Mouse (Mus musculus): ENCODE measurements around the gene Fbxo39. TPM values are rescaled to one million over a fixed set of nuclear protein-coding genes. Genes with fewer than 3 reads are reported as not detected.

The Fbxo39 gene
- polyA plus RNA-seq, 1 experiment from 2014 or later: not detected

DNA sequence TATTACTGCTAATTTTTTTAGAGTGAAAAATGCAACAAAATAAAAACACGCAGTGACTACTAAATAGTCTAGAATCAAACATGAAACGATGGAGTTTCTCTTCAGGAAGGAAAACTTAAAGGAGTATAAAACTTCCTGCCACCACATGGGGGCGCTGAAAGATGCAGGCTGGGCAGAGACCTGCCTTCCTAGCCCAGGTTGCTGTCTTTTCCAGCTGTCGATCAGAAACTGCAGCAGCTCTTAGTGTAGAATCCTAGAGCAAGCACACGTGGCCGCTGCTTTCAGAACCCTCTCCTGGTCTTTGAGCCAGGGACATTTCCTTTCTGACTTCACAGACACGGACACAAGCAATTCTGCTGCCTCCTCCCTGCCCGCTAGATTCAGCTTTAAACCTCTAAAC, 29.7 kb downstream of the Fbxo39 start:
- Histone ChIP-seq H3K4me2 (replicated peaks; ENCODE audit: low read depth, low read length) (no peak overlapping the region), H3K4me1 (ENCODE audit: control insufficient read depth, insufficient read depth, low read length) (0 out of 2 replicates have a peak, but pooled peaks cover 5% of the 10 kb centered on the region), H3K27me3 (ENCODE audit: control insufficient read depth, insufficient read depth, low read length) (no peaks in the 10 kb centered on the region), H3K9ac (replicated peaks; ENCODE audit: low read depth, low read length) (no peak overlapping the region), H3K4me3 (ENCODE audit: low read depth, low read length) (no peak overlapping the region), H3K27ac (ENCODE audit: low read length) (no peak overlapping the region), H3K9me3 (ENCODE audit: control insufficient read depth, low read depth, low read length) (no peaks in the 10 kb centered on the region), H3K36me3 (ENCODE audit: control insufficient read depth, insufficient read depth, low read length) (no peaks in the 10 kb centered on the region)
- WGBS: 19% methylated on average over 8 of the region's 8 CpGs
- no peak for ATAC-seq (ENCODE audit: insufficient number of reproducible peaks, insufficient read depth, low FRiP score, low read depth)

DNA sequence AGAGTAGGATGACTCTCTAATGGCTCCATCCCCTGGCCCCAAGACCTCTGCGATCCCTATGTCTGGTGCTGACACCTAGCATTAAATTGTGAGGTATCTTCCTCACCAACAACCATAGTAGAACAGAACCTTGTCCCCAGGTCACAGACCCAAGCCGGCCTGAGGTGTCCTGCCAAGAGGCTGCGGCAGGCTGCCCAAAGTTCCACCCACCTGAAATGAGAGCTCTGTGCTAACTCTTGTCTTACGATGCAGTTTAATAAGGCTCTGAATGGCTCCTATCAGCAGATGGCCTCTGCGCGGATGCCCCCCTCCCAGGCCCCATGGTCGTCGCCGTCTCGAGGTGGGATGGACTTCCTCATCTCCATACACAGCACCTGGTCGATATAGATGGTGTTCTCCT, 30.2 kb downstream of the Fbxo39 start:
- Histone ChIP-seq H3K36me3 (ENCODE audit: control insufficient read depth, insufficient read depth, low read length) (no peaks in the 10 kb centered on the region), H3K27ac (ENCODE audit: low read length) (no peak overlapping the region), H3K4me3 (ENCODE audit: low read depth, low read length) (no peak overlapping the region), H3K4me2 (replicated peaks; ENCODE audit: low read depth, low read length) (no peak overlapping the region), H3K9ac (replicated peaks; ENCODE audit: low read depth, low read length) (no peak overlapping the region), H3K9me3 (ENCODE audit: control insufficient read depth, low read depth, low read length) (no peaks in the 10 kb centered on the region), H3K4me1 (ENCODE audit: control insufficient read depth, insufficient read depth, low read length) (0 out of 2 replicates have a peak, but pooled peaks cover 7% of the 10 kb centered on the region), H3K27me3 (ENCODE audit: control insufficient read depth, insufficient read depth, low read length) (no peaks in the 10 kb centered on the region)
- WGBS: 88% methylated on average over 11 of the region's 11 CpGs
- ATAC-seq (ENCODE audit: insufficient number of reproducible peaks, insufficient read depth, low FRiP score, low read depth): no peak

DNA sequence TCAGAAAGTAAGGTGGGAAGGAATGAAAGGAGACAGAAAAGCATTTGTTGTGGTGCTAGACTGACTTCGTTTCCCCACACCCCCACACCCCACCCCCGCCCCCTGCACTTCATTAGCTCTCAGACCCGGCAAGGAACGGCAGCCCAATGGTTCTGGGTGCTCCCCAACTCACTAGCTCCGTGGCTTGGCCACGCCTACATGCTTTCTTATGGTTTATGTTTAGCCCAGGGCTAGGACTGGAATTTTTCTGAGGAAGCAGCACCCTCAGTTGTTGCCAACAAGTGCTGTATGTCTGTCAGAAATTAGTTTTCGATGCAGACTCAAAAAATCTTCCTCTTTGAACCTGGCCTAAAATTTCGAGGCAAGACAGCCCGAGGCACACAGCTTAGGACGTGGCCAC, 34.3 kb downstream of the Fbxo39 start:
- H3K9ac ChIP-seq (replicated peaks; ENCODE audit: low read depth, low read length): no peak overlapping the region
- no peak overlapping the region for H3K4me2 ChIP-seq (replicated peaks; ENCODE audit: low read depth, low read length)
- 0 out of 2 replicates have a peak, but pooled peaks cover 7% of the 10 kb centered on the region for H3K4me1 ChIP-seq (ENCODE audit: control insufficient read depth, insufficient read depth, low read length)
- no peaks in the 10 kb centered on the region for H3K9me3 ChIP-seq (ENCODE audit: control insufficient read depth, low read depth, low read length)
- H3K36me3 ChIP-seq (ENCODE audit: control insufficient read depth, insufficient read depth, low read length): no peaks in the 10 kb centered on the region
- WGBS: 50% methylated on average over 10 of the region's 10 CpGs
- H3K27me3 ChIP-seq (ENCODE audit: control insufficient read depth, insufficient read depth, low read length): no peaks in the 10 kb centered on the region
- ATAC-seq (ENCODE audit: insufficient number of reproducible peaks, insufficient read depth, low FRiP score, low read depth): no peak
- no peak overlapping the region for H3K27ac ChIP-seq (ENCODE audit: low read length)
- no peak overlapping the region for H3K4me3 ChIP-seq (ENCODE audit: low read depth, low read length)

DNA sequence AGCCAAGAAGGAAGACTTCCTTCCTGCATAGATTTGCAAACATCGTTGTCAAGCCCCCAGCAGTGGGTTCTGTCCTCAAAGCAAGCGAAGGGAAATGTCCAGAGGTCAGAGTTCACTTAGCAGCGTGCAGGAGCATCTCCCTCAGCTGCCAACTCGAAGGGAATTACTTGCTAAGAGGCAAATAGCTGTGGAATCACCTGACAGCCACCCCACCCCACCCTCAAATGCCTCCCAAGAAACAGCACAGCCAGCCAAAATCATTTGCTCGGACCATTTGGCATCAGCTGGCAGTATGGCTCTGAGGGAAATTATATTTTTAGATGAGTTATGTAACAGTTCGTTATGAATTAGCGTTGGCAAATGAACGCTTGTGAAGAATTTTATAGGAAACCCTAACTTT, 34.8 kb downstream of the Fbxo39 start:
- H3K36me3 ChIP-seq (ENCODE audit: control insufficient read depth, insufficient read depth, low read length): no peaks in the 10 kb centered on the region
- 0 out of 2 replicates have a peak, but pooled peaks cover 7% of the 10 kb centered on the region for H3K4me1 ChIP-seq (ENCODE audit: control insufficient read depth, insufficient read depth, low read length)
- H3K27ac ChIP-seq (ENCODE audit: low read length): no peak overlapping the region
- no peak overlapping the region for H3K4me3 ChIP-seq (ENCODE audit: low read depth, low read length)
- H3K27me3 ChIP-seq (ENCODE audit: control insufficient read depth, insufficient read depth, low read length): no peaks in the 10 kb centered on the region
- ATAC-seq (ENCODE audit: insufficient number of reproducible peaks, insufficient read depth, low FRiP score, low read depth): no peak
- no peak overlapping the region for H3K9ac ChIP-seq (replicated peaks; ENCODE audit: low read depth, low read length)
- 41% methylated on average over 8 of the region's 8 CpGs for WGBS
- H3K9me3 ChIP-seq (ENCODE audit: control insufficient read depth, low read depth, low read length): no peaks in the 10 kb centered on the region
- no peak overlapping the region for H3K4me2 ChIP-seq (replicated peaks; ENCODE audit: low read depth, low read length)

DNA sequence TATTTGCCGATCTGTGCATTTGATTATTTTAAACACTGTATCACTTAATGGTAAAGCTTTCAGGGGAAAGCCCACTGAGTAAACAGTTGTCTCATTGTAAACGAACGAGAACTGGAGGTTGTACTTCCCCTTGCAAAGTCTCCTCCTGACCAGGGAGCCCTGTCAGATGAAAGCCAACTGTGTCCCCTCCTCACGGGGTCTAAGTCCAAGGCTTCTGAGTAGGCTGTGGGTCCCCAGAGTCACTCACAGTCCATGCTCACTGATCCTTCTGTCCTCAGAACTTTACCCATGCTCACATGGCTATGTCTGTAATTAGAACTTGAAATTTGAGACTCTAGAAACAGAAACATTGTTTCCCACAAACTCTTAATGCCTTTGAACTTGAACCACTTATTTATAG, 35.4 kb downstream of the Fbxo39 start:
- Histone ChIP-seq H3K4me3 (ENCODE audit: low read depth, low read length) (no peak overlapping the region), H3K9ac (replicated peaks; ENCODE audit: low read depth, low read length) (no peak overlapping the region), H3K9me3 (ENCODE audit: control insufficient read depth, low read depth, low read length) (no peaks in the 10 kb centered on the region), H3K4me1 (ENCODE audit: control insufficient read depth, insufficient read depth, low read length) (0 out of 2 replicates have a peak, but pooled peaks cover 7% of the 10 kb centered on the region), H3K27me3 (ENCODE audit: control insufficient read depth, insufficient read depth, low read length) (no peaks in the 10 kb centered on the region), H3K36me3 (ENCODE audit: control insufficient read depth, insufficient read depth, low read length) (no peaks in the 10 kb centered on the region), H3K27ac (ENCODE audit: low read length) (no peak overlapping the region), H3K4me2 (replicated peaks; ENCODE audit: low read depth, low read length) (no peak overlapping the region)
- ATAC-seq (ENCODE audit: insufficient number of reproducible peaks, insufficient read depth, low FRiP score, low read depth): peak; percentile 42; the same call in 1 of the 2 replicates
- WGBS: 27% methylated on average over 4 of the region's 4 CpGs

DNA sequence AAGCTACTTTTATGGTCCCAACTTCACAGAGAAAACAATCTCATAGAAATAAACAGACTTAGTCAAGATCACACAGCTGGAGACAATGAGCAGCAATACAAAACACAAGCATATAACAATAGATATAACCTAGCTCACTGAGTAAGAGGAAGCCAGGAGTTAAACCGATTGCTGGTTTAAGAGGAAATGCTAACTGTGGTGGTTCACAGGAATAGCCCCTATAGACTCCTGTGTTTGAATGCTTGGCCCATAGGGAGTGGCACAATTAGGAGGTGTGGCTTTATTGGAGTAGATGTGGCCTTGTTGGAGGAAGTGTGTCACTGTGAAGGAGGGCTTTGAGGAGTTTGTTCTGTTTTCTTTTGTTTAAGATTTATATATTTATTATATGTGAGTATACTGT, 38.0 kb downstream of the Fbxo39 start:
- no peaks in the 10 kb centered on the region for H3K36me3 ChIP-seq (ENCODE audit: control insufficient read depth, insufficient read depth, low read length)
- H3K27ac ChIP-seq (ENCODE audit: low read length): no peak overlapping the region
- H3K4me1 ChIP-seq (ENCODE audit: control insufficient read depth, insufficient read depth, low read length): 0 out of 2 replicates have a peak, but pooled peaks cover 7% of the 10 kb centered on the region
- WGBS: 78% methylated on average over 1 of the region's 1 CpGs
- H3K27me3 ChIP-seq (ENCODE audit: control insufficient read depth, insufficient read depth, low read length): no peaks in the 10 kb centered on the region
- no peak overlapping the region for H3K4me3 ChIP-seq (ENCODE audit: low read depth, low read length)
- no peaks in the 10 kb centered on the region for H3K9me3 ChIP-seq (ENCODE audit: control insufficient read depth, low read depth, low read length)
- H3K9ac ChIP-seq (replicated peaks; ENCODE audit: low read depth, low read length): no peak overlapping the region
- ATAC-seq (ENCODE audit: insufficient number of reproducible peaks, insufficient read depth, low FRiP score, low read depth): no peak
- H3K4me2 ChIP-seq (replicated peaks; ENCODE audit: low read depth, low read length): no peak overlapping the region

DNA sequence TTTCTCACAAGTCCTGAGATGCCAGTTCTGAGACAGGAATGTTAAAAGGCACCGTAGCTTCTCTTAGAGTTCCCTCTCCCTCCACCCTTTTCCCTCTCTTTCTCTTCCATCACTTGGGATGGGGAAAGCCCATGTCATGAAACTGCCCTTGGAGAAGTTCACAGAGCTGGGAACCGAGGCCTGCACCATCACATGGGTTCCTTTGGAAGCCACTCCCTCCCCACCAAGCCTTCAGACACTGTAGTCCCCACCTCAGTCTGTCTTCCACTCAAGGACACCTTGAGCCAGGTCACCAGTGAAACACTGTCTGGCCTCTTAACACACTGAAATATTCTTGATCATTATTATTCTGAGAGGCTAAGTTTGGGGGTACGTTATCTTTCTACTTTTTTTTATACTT, 38.9 kb downstream of the Fbxo39 start:
- H3K36me3 ChIP-seq (ENCODE audit: control insufficient read depth, insufficient read depth, low read length): no peaks in the 10 kb centered on the region
- ATAC-seq (ENCODE audit: insufficient number of reproducible peaks, insufficient read depth, low FRiP score, low read depth): no peak
- WGBS: 79% methylated on average over 3 of the region's 3 CpGs

DNA sequence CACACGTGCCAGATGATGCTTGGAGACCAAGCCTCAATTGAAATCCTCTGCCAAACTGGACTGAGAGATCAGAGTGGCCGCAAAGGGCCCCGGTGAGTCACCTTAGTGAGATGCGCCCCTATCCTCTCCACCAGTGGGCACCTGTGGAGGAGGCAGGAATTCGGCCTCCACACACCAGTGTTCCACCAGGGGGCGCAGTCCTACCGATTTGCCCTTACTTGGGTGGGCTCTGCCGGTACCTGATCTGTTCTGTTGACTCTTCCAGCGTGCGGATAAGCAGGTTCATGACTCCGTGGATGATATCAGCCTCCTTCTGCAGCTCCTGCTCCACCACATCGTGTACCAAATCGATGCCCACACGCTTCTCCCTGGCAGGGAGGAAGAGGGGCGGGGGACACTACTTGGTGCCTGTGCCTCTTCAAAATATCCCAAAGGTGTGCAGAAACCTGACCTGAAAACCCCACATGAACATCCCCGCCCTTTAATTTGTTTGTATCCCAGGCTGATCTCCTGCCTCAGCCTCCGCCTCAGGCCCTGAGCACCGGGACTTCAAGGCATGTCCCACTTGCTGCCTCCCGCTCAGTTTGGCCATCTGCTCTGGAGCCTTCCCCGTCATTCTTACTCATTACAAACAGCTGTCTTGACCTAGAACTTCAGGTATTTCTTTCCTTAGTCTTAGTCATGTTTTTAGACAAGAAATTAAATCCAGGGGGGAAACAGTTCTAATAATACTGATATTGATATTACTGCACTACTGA, 40.9 kb downstream of the Fbxo39 start:
- WGBS: 24% methylated on average over 20 of the region's 20 CpGs
- Histone ChIP-seq H3K36me3 (ENCODE audit: control insufficient read depth, insufficient read depth, low read length) (no peaks in the 10 kb centered on the region), H3K9ac (replicated peaks; ENCODE audit: low read depth, low read length) (no peak overlapping the region), H3K4me3 (ENCODE audit: low read depth, low read length) (no peak overlapping the region), H3K4me1 (ENCODE audit: control insufficient read depth, insufficient read depth, low read length) (no peaks in the 10 kb centered on the region), H3K9me3 (ENCODE audit: control insufficient read depth, low read depth, low read length) (no peaks in the 10 kb centered on the region), H3K27me3 (ENCODE audit: control insufficient read depth, insufficient read depth, low read length) (no peaks in the 10 kb centered on the region), H3K27ac (ENCODE audit: low read length) (no peak overlapping the region), H3K4me2 (replicated peaks; ENCODE audit: low read depth, low read length) (no peak overlapping the region; the same call in 1 of the 2 replicates)
- peak; percentile 54; the same call in 1 of the 2 replicates for ATAC-seq (ENCODE audit: insufficient number of reproducible peaks, insufficient read depth, low FRiP score, low read depth)

More for the DNA sequence above, 38.9 kb downstream of the Fbxo39 start:
- Histone ChIP-seq H3K27me3 (ENCODE audit: control insufficient read depth, insufficient read depth, low read length) (no peaks in the 10 kb centered on the region), H3K4me1 (ENCODE audit: control insufficient read depth, insufficient read depth, low read length) (0 out of 2 replicates have a peak, but pooled peaks cover 7% of the 10 kb centered on the region), H3K27ac (ENCODE audit: low read length) (no peak overlapping the region), H3K9ac (replicated peaks; ENCODE audit: low read depth, low read length) (no peak overlapping the region), H3K4me2 (replicated peaks; ENCODE audit: low read depth, low read length) (no peak overlapping the region), H3K9me3 (ENCODE audit: control insufficient read depth, low read depth, low read length) (no peaks in the 10 kb centered on the region), H3K4me3 (ENCODE audit: low read depth, low read length) (no peak overlapping the region)

All from stomach, embryonic 14.5 days (tissue).